Mouse (Mus musculus) limb, embryonic 12.5 days (tissue): ENCODE results near the gene Gm6169. TPM values are rescaled to one million over a fixed set of nuclear protein-coding genes. Genes with fewer than 3 reads are reported as not detected.
A peak's percentile ranks its signal among the peaks of the same experiment; 100 is the strongest.
"Not testable (repeated sequence)": the region's sequence is repeated elsewhere in the genome, so short reads cannot be mapped to it uniquely, and the experiment has no call there.

ENCODE experiments used
- ATAC-seq: fragments of 200-750 bp; cut with Nextera tagmentation; 2 replicates; pipeline ENCODE4 v1.8.0; 2017; ENCODE audit warnings: low read depth, moderate TSS enrichment; ENCODE audit not compliant: insufficient number of reproducible peaks, insufficient read depth, low FRiP score, low TSS enrichment
- H3K27ac ChIP-seq: fragments of 300-500 bp; sonication (generic); 2 replicates; pipeline ENCODE4 v1.5.1; 2016; ENCODE audit warnings: mild to moderate bottlenecking, moderate library complexity
- H3K27me3 ChIP-seq: fragments of 300-500 bp; sonication (generic); 2 replicates; pipeline ENCODE4 v1.6.1; 2016; ENCODE audit warnings: mild to moderate bottlenecking, moderate library complexity
- H3K36me3 ChIP-seq: fragments of 300-500 bp; sonication (generic); 2 replicates; pipeline ENCODE4 v1.6.1; 2016; ENCODE audit warnings: mild to moderate bottlenecking, moderate library complexity
- H3K4me1 ChIP-seq: fragments of 300-500 bp; sonication (generic); replicated peaks from 2 replicates; pipeline ENCODE4 v1.6.1; 2016
- H3K4me2 ChIP-seq: fragments of 300-500 bp; sonication (generic); 2 replicates; pipeline ENCODE4 v1.6.1; 2016; ENCODE audit warnings: mild to moderate bottlenecking, moderate library complexity
- H3K4me3 ChIP-seq: fragments of 300-500 bp; sonication (generic); replicated peaks from 2 replicates; pipeline ENCODE4 v1.5.1; 2016; ENCODE audit warnings: mild to moderate bottlenecking
- H3K9ac ChIP-seq: fragments of 300-500 bp; sonication (generic); replicated peaks from 2 replicates; pipeline ENCODE4 v1.6.1; 2016; ENCODE audit warnings: mild to moderate bottlenecking, moderate library complexity
- H3K9me3 ChIP-seq: fragments of 300-500 bp; sonication (generic); 2 replicates; pipeline ENCODE4 v1.6.1; 2016; ENCODE audit warnings: mild to moderate bottlenecking, moderate library complexity
- WGBS: fragments of 180-500 bp; shearing (Covaris S2); methylation state at CpG from one replicate; pipeline ENCODE4 v1.1.7; 2016; 5-methylcytosine and 5-hydroxymethylcytosine counted together
- polyA plus RNA-seq: library from polyadenylated mRNA; unstranded; fragments of >200 nt; fragmentation: Nextera tagmentation; extraction: Ambion mirVana; gene quantifications from 2 replicates; pipeline ENCODE4 v1.2.1, GENCODE M21; 2016

Gene Gm6169
- polyA plus RNA-seq, 1 experiment from 2014 or later, result 1.3 TPM

DNA sequence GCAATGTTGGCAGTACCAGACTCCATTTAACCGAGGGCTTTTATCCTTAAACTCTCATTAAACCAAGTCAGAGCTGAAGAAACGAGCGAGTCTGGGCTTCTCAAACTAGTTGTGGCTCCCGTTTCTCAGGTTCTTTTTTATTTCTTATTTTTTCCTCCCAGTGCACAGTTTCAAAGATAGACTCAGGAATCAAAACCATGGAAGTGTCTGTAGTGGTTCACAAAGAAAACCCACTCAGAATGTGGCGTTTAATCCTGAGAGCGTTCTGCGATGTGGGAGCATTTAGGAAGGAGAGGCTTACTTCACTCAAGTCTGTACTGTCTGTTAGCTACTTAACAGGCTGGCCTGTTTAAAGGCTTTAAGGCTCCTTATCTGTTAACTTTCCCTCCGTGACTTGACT, 30.9 kb downstream of the Gm6169 start:
- no peak overlapping the region for H3K9ac ChIP-seq
- H3K36me3 ChIP-seq, result no peaks in the 10 kb centered on the region
- 36% methylated on average over 8 of the region's 8 CpGs for WGBS
- no peak for ATAC-seq
- no peak overlapping the region for H3K27ac ChIP-seq
- no peak overlapping the region for H3K4me3 ChIP-seq
- peaks cover 3% of the 10 kb centered on the region for H3K4me1 ChIP-seq
- peaks cover 21% of the 10 kb centered on the region for H3K27me3 ChIP-seq
- H3K9me3 ChIP-seq, result no peaks in the 10 kb centered on the region; the same call in 1 of the 2 replicates
- H3K4me2 ChIP-seq, result no peak overlapping the region

DNA sequence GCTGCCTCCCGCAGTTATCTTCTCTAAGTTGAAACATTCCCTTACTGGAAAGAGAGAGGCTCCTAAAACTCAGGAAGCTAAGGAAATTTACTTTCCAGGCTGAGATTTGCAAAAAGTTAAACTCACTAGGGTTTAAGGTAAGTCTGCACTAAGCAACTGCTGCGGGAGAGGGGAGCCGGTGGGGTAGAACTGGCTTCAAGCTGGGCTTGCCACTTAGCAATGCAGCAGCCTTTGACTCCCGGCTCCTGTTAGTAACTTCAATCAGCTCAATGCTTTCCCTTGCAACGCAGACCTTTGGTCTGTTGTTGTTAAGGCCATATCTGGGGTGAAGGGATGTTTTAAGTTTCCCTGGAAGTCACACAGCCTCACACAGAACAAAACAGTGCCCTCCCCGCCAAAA, 31.3 kb downstream of the Gm6169 start:
- no peak overlapping the region for H3K4me2 ChIP-seq
- WGBS, result 13% methylated on average over 6 of the region's 6 CpGs

DNA sequence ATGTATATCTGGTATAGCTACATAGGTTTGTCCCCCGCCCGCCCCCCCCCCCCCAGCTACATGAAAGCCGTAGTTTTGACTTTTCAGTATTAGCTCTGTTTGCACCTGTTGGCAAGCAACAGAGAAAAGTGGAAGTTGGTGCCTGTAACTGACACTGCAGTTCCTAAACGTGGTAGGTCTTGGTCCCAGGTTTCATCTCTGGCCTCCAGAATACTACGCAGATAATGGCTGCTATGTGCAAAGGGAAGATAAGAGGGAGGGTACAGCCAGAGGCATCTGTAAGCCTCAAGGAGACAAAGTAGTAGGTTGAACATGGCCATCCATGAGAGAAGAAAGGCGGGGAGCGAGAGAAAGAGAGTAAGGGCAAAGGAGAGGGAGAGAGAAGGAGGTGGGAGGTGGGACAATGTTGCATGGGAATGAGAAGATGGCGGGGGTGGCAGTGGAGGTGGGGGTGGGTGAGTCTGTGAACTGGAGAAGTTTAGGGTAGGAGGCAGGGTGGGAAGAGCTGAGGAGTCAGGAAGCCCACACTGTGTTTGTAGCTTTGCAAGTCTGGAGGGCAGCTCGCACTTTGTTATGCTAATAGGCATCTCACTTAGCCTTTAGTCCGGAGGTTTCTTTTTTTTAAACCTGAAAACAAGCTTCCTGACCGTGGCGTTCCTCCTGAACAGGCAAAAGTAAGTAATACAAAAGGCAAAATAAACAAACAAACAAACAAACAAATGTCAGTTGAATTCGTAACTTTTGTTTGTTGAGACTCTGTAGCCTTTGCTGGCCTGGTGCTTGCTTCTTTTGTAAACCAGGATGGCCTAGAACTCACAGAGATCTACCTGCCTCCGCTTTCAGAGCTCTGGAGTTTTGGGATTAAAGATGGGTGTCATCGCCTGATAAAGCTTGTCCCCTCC, 32.1 kb downstream of the Gm6169 start, which contains the start of gene Fam169a:
Gene Fam169a, plus strand, starts transcription at position 638 of the 902 bp plus-strand sequence.
- WGBS, result 53% methylated on average over 15 of the region's 15 CpGs
- peaks cover 3% of the 10 kb centered on the region; the same call in 1 of the 2 replicates for H3K4me1 ChIP-seq
- H3K4me2 ChIP-seq, result no peak within 1 kb of the TSS
- ATAC-seq, result no peak
- no peak within 1 kb of the TSS for H3K27ac ChIP-seq
- no peaks in the 10 kb centered on the region for H3K36me3 ChIP-seq
- H3K4me3 ChIP-seq, result no peak within 1 kb of the TSS
- peaks cover 21% of the 10 kb centered on the region for H3K27me3 ChIP-seq
- H3K9me3 ChIP-seq, result no peaks in the 10 kb centered on the region; the same call in 1 of the 2 replicates
- no peak within 1 kb of the TSS for H3K9ac ChIP-seq

More for the DNA sequence above, 31.3 kb downstream of the Gm6169 start:
- Histone ChIP-seq H3K9ac (no peak overlapping the region), H3K27me3 (peaks cover 21% of the 10 kb centered on the region), H3K4me1 (peaks cover 3% of the 10 kb centered on the region), H3K4me3 (no peak overlapping the region), H3K27ac (no peak overlapping the region), H3K36me3 (no peaks in the 10 kb centered on the region), H3K9me3 (no peaks in the 10 kb centered on the region; the same call in 1 of the 2 replicates)
- ATAC-seq, result no peak

DNA sequence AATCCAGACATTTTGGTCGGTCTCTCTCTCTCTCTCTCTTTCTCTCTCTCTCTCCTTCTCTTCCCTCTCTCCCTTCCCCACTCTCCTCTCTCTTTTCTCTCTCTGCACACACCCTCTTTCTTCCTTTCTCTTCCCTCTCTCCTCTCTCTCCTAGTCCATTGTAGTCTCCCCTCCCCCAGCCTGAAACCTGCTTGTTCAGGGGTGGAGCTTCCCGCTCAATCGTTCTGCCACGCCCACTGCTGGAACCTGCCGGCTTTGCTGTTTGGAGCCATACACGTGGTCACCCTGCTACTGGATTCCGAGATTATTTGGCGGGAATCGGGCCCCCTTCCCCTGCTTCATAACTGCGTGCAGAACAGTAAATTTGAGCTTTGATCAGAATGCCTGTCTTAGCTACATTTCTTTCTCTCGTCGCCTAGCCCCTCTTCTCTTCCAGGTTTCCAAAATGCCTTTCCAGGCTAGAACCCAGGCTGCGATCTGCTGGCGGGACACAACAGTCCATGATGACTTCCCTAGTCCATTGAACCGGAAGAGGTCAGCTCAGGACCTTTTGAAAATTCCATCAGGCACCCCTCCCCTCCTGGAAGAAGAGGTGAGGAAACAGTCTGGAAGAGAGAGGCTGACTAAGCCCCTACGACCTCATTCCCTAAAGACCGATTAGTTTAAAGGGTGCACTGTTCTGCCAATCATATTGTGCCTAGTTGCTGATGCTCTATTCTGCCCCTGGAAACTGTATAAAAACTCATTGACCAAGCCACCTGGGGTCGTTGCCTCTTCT, 34.0 kb downstream of the Gm6169 start:
- H3K9ac ChIP-seq, H3K27ac ChIP-seq, H3K36me3 ChIP-seq, H3K4me2 ChIP-seq, H3K4me3 ChIP-seq, H3K4me1 ChIP-seq, H3K9me3 ChIP-seq, ATAC-seq: not testable (repeated sequence)
- WGBS, result 50% methylated on average over 18 of the region's 18 CpGs
- peaks cover 16% of the 10 kb centered on the region for H3K27me3 ChIP-seq

DNA sequence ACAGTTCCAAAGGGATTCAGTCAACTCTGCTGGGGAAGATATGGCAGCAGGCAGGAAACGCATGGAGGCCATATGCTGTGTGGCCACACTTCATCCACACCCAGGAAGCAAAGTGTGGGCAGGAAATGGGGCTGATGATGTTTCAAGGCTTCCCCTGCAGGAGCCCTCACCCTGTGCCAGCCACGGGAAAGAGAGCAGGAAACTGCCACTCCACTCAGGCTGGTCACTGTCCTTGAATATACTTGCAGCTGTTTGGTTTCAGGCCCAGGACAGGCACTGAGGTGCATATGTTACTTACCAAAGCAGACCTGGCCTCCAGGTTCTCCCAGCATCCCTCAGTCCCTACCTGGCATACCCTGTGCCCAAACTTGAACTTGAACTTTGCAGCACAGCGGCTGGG, 34.6 kb downstream of the Gm6169 start:
- no peaks in the 10 kb centered on the region; the same call in none of the 2 replicates for H3K4me1 ChIP-seq
- no peak overlapping the region for H3K27ac ChIP-seq
- 0 out of 2 replicates have a peak, but pooled peaks cover 11% of the 10 kb centered on the region for H3K27me3 ChIP-seq
- H3K4me2 ChIP-seq, result no peak overlapping the region
- no peak for ATAC-seq
- no peaks in the 10 kb centered on the region for H3K36me3 ChIP-seq
- WGBS, result 46% methylated on average over 3 of the region's 3 CpGs
- H3K4me3 ChIP-seq, result no peak overlapping the region
- no peak overlapping the region for H3K9ac ChIP-seq
- no peaks in the 10 kb centered on the region; the same call in 1 of the 2 replicates for H3K9me3 ChIP-seq

DNA sequence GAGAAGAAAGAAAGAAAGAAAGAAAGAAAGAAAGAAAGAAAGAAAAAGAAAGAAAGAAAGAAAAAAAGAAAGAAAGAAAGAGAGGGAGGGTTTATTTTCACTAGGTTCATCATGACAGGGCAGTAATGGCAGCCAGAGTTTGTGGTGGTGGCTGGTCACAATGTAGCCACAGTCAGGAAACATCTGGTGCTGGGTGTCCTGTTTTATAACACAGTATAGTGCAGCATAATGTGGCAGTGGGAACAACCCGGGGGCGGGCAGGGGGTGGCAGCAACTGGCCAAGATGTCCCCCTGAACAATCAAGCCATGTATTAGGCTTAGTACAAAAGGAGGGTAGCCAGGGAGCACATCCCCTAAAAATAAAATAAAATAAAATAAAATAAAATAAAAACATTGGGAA, 35.6 kb downstream of the Gm6169 start:
- no peaks in the 10 kb centered on the region for H3K36me3 ChIP-seq
- no peak overlapping the region for H3K9ac ChIP-seq
- H3K4me2 ChIP-seq, result no peak overlapping the region
- no peak overlapping the region for H3K27ac ChIP-seq
- no peak for ATAC-seq
- 68% methylated on average over 2 of the region's 2 CpGs for WGBS
- H3K4me1 ChIP-seq, result no peaks in the 10 kb centered on the region; the same call in none of the 2 replicates
- 0 out of 2 replicates have a peak, but pooled peaks cover 6% of the 10 kb centered on the region for H3K27me3 ChIP-seq
- no peaks in the 10 kb centered on the region; the same call in 1 of the 2 replicates for H3K9me3 ChIP-seq
- H3K4me3 ChIP-seq, result no peak overlapping the region

DNA sequence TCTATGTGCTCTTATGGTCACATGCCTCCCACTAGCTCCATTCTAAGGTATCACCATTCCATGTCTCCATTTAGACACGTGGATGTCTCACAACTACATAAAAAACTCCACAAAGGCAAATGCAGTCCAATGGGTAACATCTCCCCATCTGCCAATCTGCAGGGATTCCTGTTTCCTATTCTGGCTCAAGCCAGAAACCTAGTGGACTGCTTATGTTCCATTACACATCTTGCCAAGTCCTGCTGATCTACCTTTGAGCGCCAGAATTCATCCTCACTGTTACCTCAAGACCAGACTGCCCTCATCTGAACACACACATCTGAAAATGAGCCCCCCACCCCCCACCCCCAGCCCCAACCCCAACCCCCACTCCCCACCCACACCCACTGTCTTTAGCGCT, 36.9 kb downstream of the Gm6169 start:
- WGBS, result 94% methylated on average over 3 of the region's 3 CpGs
- H3K36me3 ChIP-seq, result no peaks in the 10 kb centered on the region
- H3K4me1 ChIP-seq, result no peaks in the 10 kb centered on the region; the same call in none of the 2 replicates
- H3K4me3 ChIP-seq, result no peak overlapping the region
- no peak for ATAC-seq
- no peak overlapping the region for H3K4me2 ChIP-seq
- H3K27me3 ChIP-seq, result 0 out of 2 replicates have a peak, but pooled peaks cover 6% of the 10 kb centered on the region
- no peaks in the 10 kb centered on the region; the same call in 1 of the 2 replicates for H3K9me3 ChIP-seq
- H3K27ac ChIP-seq, result no peak overlapping the region
- H3K9ac ChIP-seq, result no peak overlapping the region

DNA sequence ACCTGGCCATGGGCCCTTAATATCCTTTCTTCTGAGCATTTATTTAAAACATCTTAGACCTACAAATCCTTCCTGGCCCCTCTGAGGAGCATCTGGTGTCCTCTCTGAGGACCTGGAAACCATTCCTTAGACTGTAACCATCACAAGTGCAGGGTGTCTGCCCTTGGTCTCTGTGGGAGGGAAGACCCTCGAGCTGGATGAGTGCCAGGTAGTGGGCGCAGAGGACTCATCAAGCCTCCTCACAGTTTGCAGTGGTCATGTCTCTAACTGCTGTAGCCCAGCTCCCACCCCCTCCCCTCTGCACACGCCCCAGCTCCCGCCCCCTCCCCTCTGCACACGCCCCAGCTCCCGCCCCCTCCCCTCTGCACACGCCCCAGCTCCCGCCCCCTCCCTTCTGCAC, 38.7 kb downstream of the Gm6169 start:
- no peak overlapping the region for H3K4me2 ChIP-seq
- no peaks in the 10 kb centered on the region for H3K36me3 ChIP-seq
- no peaks in the 10 kb centered on the region for H3K27me3 ChIP-seq
- no peaks in the 10 kb centered on the region; the same call in 1 of the 2 replicates for H3K9me3 ChIP-seq
- 68% methylated on average over 5 of the region's 8 CpGs for WGBS
- H3K27ac ChIP-seq, result no peak overlapping the region
- ATAC-seq, result no peak
- no peak overlapping the region for H3K4me3 ChIP-seq
- H3K9ac ChIP-seq, result no peak overlapping the region
- H3K4me1 ChIP-seq, result no peaks in the 10 kb centered on the region; the same call in none of the 2 replicates

DNA sequence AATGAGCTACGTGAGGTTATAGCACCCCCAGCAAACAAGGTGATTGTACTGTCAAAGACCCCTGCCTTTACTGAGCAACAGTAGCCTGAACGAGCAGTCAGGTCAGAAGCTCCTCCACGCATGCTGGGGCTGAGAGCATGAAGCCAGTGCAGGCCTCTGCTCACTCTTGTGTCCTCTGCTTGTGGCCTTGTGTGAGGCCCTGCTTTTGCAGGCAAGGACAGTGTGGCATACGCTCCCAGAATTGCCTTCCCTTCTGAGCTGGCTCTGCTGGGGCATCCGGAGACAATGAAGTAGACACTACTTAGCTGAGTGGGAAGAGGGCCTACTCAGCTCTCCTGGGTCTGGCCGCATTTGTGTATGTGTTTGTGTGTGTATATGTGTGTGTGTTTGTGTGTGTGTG, 39.3 kb downstream of the Gm6169 start:
- no peaks in the 10 kb centered on the region for H3K27me3 ChIP-seq
- H3K27ac ChIP-seq, result no peak overlapping the region
- no peaks in the 10 kb centered on the region; the same call in none of the 2 replicates for H3K4me1 ChIP-seq
- ATAC-seq, result no peak
- 87% methylated on average over 6 of the region's 6 CpGs for WGBS
- H3K4me2 ChIP-seq, result no peak overlapping the region
- H3K9ac ChIP-seq, result no peak overlapping the region
- H3K4me3 ChIP-seq, result no peak overlapping the region
- H3K9me3 ChIP-seq, result no peaks in the 10 kb centered on the region
- H3K36me3 ChIP-seq, result no peaks in the 10 kb centered on the region

DNA sequence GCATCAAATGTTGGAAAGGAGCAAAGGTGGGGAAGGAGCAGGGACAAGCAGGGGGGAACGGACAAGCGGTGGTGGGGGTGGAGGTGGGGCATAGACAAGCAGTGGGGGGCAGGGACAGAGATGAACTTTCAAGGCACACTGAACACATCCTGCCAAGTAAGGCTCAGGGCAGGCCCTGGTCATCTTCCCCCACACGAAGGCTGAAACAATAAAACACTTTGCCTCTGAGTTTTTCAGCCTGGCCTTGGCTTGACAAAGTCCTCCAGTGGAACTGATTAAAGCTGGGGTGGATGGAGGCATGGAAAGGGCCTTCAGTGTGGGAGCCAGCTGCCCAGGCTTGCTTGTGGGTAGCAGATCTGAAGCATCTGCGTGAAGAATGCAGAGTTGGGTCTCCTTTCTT, 41.2 kb downstream of the Gm6169 start:
- no peak overlapping the region for H3K4me2 ChIP-seq
- H3K9ac ChIP-seq, result 0 out of 2 replicates have a peak overlapping the region, but pooled peaks have one; percentile 6
- H3K27me3 ChIP-seq, result no peaks in the 10 kb centered on the region
- WGBS, result 38% methylated on average over 4 of the region's 4 CpGs
- H3K27ac ChIP-seq, result no peak overlapping the region
- no peaks in the 10 kb centered on the region; the same call in 1 of the 2 replicates for H3K4me1 ChIP-seq
- no peak overlapping the region for H3K4me3 ChIP-seq
- H3K36me3 ChIP-seq, result no peaks in the 10 kb centered on the region
- H3K9me3 ChIP-seq, result no peaks in the 10 kb centered on the region
- ATAC-seq, result no peak

DNA sequence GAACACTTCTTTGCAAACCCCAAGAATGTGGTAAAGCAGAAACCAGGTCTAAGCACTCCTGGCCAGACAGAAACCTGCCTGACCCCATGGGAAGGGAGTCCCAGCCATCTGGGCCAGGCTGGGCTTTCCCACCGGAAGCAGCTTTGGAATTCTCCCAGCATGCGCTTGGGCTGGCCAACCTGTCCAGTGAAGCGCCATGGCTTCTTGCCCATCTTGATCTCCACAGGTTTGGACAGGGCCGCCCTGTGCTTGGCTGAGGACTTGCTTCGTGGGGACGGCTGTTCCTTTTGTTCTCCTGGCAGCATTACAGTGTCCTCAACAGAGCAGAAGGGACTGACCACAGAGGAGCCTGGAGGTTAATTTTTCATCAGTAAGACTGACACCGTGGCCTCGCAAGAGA, 45.2 kb downstream of the Gm6169 start:
- H3K9ac ChIP-seq, result no peak overlapping the region
- no peaks in the 10 kb centered on the region for H3K9me3 ChIP-seq
- H3K4me3 ChIP-seq, result no peak overlapping the region
- H3K27ac ChIP-seq, result no peak overlapping the region
- no peaks in the 10 kb centered on the region for H3K4me1 ChIP-seq
- no peaks in the 10 kb centered on the region for H3K36me3 ChIP-seq
- H3K27me3 ChIP-seq, result no peaks in the 10 kb centered on the region
- no peak overlapping the region for H3K4me2 ChIP-seq
- WGBS, result 74% methylated on average over 8 of the region's 8 CpGs
- ATAC-seq, result no peak
